Mouse (Mus musculus) spleen, postnatal 36 days (tissue): Measurements from ENCODE around the gene Phf14.
"Not testable (repeated sequence)": the region's sequence is repeated elsewhere in the genome, so short reads cannot be mapped to it uniquely, and the experiment has no call there.

Experiments
- DNase-seq, 2 experiments: peaks; one replicate each; pipeline ENCODE4 v3.0.0; 2022; ENCODE audit warnings: low spot score in 2 of 2, mixed read lengths in 1 of 2

The Phf14 gene

DNA sequence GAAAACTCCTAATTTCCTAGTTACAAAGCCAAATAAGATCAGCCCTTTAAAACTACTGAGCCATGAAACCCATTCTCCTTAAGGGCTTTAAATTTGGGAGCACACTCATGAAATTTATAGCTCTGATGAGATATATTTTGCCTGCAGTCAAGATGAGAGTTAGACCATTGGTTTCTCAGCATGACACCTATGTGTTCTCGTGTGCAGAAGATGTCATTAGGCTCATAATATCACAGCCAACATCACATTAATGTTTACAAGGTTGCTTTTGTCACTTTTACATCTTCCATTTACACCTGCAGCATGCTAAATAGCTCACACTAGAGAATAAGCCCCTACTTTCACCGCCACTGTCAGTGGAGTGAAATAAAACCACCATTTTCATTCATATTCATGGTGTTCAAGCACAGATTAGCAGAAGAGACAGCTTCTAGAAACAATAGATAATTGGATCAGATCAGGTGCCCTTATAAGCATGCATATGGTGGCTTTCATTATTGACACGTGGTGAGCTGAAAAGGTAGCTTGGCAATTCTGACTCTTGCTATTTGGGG lies 181.9 kb downstream of the Phf14 start:
- DNase-seq, result no peak

DNA sequence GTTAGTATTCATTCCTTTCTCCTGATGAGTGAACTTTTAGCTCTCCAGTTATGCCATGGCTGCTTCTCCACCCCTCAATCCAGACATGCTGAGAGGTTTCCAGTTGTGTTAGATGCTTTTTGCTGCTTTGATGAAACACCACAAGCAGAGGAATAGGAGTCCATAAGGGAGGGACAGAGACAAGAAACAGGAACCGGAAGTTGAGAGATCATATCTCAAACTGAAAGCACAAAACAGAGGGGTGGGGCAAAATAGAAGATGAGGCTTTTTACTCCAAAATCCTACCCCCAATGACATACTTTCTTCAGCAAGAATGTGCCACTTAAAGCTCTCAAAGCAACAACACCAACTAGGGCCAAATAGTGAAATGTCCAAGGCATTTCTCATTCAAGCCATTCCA lies 188.1 kb downstream of the Phf14 start:
- no peak for DNase-seq

DNA sequence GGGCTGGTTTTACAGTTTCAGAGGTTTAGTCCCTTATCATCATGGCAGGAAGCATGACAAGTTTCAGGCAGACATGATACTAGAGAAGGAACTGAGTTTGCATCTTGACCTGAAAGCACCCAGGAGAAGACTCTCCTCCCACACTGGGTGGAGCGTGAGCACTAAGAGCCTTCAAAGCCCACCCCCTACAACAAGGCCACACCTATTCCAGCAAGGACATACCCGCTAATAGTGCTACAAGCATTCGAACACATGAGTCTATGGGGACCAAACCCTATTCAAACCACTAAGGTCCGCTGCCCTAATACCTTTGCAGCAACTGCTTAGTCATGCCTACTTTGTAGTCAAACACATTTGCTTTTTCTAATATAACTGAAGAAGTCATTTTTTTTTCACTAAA lies 189.5 kb downstream of the Phf14 start:
- DNase-seq, result no peak

DNA sequence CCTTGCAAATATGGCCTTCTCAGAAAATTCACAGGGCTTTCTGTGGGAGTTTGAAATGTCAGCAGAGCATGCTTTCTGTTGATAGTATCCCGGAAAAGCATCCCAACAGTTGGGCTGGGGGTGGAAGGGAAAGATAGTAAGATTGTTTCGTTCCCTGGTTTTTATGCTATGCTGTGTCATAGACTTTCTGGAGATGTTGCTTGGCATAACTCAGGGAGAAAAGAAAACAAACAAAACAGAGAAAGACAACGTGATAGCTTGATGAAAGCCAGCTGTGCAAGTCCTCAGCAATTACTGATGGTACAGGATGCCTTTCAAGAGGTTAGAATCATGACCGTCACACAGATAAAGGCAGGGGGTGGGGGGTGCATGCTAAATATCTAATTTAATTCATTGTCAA lies 197.5 kb downstream of the Phf14 start:
- DNase-seq, result no peak

DNA sequence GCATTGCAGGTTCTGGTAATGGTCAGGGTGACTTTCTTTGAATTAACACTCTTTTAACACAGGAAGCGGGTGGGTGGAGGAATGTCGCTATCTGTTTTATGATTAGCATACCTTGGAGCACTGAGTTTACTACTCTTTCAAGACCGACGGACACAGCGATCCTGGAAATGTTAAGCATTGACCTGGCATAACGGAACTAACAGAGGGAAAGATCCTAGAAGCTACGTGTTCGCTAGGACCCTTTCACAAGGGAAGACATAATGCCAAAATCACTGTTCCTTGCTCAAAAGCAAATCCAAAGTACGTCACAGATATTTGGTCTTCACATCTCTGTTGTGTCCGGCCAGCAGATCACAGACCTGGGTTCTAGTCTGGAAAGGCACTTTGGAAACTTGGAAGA lies 199.7 kb downstream of the Phf14 start:
- DNase-seq, result no peak

DNA sequence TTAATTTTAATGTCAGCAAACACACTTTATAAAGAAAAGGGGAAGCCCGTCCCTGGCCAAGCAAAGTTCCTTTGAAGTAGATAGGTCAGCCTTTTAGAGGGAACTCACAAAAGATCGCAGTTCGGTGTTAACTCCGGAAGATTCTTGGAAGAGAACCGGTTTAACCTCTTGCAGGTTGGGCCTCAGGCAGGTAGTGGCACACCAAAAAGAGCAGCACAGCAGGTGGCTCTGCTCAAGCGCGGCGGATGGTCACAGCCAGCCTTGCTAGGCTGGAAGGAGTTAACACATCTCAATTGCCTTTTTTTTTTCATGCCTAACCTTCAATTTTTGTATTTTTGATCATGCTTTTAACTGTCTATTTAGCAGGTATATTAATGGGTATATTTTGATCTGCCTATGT lies 200.2 kb downstream of the Phf14 start:
- no peak for DNase-seq

DNA sequence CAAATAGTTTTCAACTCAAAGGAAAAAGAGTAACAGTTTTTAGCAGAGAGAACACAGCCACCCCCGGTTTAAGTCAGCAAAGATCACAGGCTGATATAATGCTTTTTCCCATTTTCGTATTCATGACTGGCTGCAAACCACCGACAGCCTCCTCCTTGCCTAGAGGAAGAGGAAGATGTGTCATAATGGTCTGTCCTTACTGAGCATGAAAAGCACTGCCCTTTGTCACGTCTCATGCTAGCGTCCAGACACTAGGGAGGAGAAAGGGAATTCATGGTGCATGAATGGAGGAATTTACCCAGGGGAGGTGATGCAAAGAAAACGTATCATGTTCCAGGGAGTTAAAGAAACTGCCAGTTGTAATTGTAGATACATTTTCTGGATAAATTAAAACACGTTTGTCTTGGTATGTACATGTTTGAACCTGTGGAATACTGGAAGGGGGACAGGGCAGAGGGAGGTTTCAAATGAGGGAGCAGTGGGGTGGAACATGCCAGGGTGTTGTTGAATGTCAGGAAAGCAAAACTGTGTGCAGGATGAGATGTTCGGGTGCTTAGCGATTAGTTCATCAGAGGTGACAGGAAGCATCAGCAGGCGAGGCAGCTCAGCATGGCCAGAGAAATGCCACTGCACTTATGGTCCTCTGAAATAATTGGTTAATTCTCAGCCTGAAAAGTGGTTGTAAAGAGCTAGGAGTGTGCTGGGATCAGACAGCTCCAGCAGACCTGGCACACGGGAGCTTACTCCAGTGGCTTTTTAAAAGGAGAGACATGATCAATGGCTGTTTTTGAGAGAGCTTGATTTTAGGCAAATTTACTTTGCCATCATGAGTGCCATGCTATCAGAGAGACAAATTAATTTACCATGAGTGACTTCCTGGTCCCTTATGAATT lies 209.6 kb downstream of the Phf14 start:
- no peak for DNase-seq

DNA sequence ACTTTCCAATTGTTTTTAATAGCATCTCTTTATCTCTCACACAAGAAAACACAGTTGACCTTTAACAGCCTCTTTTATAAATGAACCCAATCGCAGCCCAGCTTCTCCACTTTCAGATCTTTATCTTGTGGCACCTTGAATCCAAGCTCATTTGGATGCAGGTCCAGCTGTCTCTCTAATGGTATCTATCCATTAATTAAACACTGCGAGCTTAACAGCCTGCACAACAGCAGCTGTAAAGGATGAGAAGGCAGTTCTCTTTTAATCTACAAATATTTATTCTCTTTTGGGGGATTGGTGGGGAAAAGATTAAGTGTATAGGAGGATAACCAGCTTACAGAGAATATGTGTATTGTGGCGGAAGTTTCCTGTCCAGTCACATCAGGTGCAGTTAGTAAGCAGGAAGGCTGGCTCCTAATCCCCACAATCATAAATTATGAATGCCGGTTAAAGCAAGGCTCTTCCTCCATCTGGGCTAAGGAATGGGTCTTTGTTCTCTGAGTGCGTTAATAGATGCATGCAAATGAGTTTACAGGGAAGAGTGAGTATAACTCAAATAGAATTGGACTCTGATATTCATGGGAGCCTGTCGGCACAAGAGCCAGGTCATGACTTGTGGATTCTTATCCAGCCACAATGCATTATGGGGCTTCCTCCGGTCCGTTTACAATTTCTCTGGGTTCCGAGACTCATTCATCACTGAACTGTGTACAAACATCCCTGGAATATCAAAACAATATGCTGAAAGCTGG lies 210.4 kb downstream of the Phf14 start:
- no peak for DNase-seq

DNA sequence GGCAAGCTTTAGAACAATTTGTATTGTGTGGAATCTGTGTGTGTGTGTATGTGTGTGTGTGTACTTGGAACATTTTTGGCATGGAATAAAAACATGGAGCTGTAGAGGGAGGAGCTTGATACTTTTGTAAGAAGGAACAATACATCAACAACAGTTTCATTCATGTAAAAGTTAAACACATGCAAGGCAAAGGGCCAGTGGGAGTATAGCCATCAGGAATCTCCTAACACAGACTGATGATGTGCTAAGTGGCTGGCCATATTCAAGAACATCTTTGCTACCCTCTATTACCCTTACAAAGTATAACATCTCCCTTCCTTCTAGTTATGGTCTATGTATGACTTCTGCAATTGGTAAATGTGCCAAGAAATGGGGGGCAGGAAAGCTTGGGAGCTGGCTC lies 215.2 kb downstream of the Phf14 start:
- DNase-seq, result no peak

DNA sequence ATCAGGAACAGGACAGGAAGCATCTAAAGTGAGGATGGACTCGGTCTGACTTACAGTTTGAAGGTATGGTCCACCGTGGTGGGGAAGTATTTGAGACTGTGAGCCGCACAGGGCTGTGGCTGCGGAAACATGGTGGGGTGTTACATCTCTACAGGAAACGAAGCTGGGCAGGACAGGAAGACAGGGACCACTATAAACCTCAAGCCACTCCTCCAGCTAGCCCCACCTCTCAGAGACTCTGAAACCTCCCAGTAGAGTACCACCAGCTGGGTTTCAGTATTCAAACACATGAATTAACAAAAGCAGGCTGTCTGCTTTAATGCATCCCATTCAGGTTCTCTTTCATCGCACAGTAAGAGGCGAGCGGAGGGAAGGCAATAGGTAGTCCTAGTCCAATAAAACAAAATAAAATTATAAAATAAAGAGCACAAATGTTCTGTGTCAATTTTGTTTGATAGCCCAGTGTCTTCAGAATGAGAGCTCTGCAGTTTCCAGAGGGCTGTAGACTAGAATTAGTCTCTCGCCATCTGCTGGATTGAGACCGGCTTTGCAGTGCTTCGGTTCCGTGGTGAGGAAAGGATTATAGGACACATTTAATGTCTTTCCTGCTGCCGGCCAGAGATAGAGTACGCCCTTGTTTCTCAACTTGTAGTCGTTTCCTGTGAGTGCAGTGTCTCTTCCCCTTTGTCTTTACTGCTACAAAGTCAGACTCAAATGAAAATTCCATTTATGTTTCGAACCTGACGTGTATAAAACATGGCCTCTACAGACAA lies 217.6 kb downstream of the Phf14 start:
- DNase-seq, result peak; percentile 58 to 59

DNA sequence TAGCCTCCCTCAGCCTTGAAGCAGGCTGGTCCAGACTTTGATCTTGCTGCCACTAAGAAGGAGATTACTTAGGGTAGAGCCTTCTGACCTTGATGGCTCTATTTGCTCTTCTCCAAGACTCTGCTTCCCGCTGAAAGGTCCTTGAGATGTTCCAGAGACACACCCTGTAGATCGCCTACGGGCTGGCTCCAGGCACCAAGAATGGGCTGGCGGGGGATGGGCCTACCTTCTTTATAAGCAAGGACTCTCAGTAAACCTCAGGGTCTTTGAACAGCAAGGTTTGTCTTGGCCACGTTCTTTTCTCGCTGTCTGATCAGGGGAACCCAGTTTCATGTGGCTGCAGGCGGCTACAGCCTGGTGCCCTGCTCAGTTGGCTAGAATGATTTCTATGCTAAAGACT lies 219.0 kb downstream of the Phf14 start:
- DNase-seq, result not testable (repeated sequence)

DNA sequence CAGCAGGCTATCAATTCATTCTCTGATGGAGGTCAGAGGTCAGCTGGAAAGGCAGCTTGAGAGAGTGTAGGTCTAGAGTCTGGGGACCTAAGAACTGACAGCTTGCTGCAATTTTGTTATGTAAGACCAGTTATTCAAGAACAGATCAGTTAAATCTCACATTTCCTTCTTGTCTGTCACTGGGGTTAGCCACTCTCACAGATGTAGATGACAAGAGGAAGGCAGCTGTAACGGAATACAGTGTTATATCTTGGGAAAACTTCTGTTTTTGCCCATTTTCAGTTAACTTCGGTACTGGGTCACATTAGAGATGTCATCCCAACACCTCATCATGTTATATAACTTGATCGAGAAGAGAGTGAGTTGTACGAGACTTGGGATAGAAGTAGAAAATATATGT lies 219.7 kb downstream of the Phf14 start:
- no peak for DNase-seq
